Mouse (Mus musculus): ENCODE measurements at regions not wholly inside any gene's neighbourhood (a gene's known extent, or its start where the extent isn't known, plus 50 kb on each side); places are given as distances from the start of the nearest gene placed in this dataset.

GRCm38 (mm10) chr5:63473163-63473562, 175.7 kb upstream of the Nwd2 start:
- no peak for TF ChIP-seq TCF3 (IDR thresholded peaks at IDR 0.05; ENCODE audit: insufficient read length, low read depth)
- no peak for TF ChIP-seq CEBPB (IDR thresholded peaks at IDR 0.05; ENCODE audit: insufficient read depth, poor library complexity, severe bottlenecking)
- TF ChIP-seq MAX (IDR thresholded peaks at IDR 0.05; ENCODE audit: low read depth): no peak
- no peak for TF ChIP-seq POLR2A (IDR thresholded peaks at IDR 0.05; ENCODE audit: insufficient read length, low read depth)
- TF ChIP-seq POLR2AphosphoS2 (IDR thresholded peaks at IDR 0.05; ENCODE audit: insufficient read length, low read depth): no peak
